19 mouse cellular contexts compared by ENCODE assay signal in the genomic region with DNA sequence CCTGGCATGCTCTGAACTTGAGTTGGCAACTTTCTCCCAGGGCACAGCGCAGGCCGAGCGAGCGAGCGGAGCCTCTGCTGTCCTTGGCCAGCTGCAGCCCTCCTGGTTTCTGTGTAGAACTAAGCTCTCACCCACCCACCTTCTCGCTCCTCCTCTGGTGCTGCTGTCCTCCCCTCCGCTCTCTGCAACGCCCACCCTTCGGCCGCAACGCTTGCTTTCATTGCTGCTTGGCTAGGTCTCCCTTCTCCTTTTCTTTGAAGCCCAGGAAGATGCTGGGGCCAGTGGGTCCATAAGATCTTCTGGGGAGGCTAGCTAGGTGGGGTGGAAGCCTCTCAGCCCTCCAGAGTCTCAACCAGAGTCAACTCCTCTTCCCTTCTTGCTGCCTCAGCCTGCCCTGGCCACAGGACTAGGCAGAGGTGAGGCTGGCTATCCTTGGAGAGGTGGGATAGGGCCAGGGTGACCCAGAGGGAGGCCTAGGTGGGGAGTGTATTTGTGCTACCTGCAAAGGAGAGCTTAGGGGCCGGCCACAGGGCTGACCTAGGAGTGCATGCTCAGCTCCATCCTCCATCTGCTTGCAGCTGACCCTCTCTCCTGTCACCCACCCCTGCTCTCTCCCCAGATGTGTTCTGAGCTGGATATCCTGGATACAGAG. TPM values are rescaled to one million over a fixed set of nuclear protein-coding genes. Genes with fewer than 3 reads are reported as not detected.
A peak's percentile ranks its signal among the peaks of the same experiment; 100 is the strongest.
DNase-seq lines count a peak whose midpoint lies in the region; ATAC-seq lines count a peak whose summit lies in the region.
"Had no signal": no experiment of that assay in that cellular context is flagged by ENCODE, and none has a peak within 500 bp of the region (broad histone marks: within the 10 kb centered on the region; RNA-seq: fewer than 3 reads in every experiment).

No protein-coding gene starts in this region.

- H3K36me3 ChIP-seq in hindbrain, embryonic 13.5 days = peaks cover 38% of the 10 kb centered on the region
- H3K36me3 ChIP-seq in hindbrain, embryonic 10.5 days = peaks cover 32% of the 10 kb centered on the region
- no peaks in the 10 kb centered on the region for H3K36me3 ChIP-seq in intestine, embryonic 15.5 days
- peaks cover 35% of the 10 kb centered on the region for H3K36me3 ChIP-seq in neural tube, embryonic 12.5 days

- no peak overlapping the region for H3K9ac ChIP-seq in hindbrain, embryonic 13.5 days
- H3K9ac ChIP-seq in intestine, embryonic 15.5 days = no peak overlapping the region
- no peak overlapping the region for H3K9ac ChIP-seq in neural tube, embryonic 12.5 days
- H3K9ac ChIP-seq: lung, embryonic 15.5 days had no signal

- no peaks in the 10 kb centered on the region for H3K27me3 ChIP-seq in hindbrain, embryonic 13.5 days
- no peaks in the 10 kb centered on the region for H3K27me3 ChIP-seq in hindbrain, embryonic 10.5 days (ENCODE audit: insufficient read depth, poor library complexity, severe bottlenecking)
- H3K27me3 ChIP-seq in intestine, embryonic 15.5 days (replicated peaks) = no peaks in the 10 kb centered on the region
- H3K27me3 ChIP-seq in neural tube, embryonic 12.5 days (replicated peaks) = no peaks in the 10 kb centered on the region
- H3K27me3 ChIP-seq: lung, embryonic 15.5 days had no signal

- H3K9me3 ChIP-seq in hindbrain, embryonic 13.5 days = no peaks in the 10 kb centered on the region
- H3K9me3 ChIP-seq in hindbrain, embryonic 10.5 days = no peaks in the 10 kb centered on the region
- H3K9me3 ChIP-seq in intestine, embryonic 15.5 days = no peaks in the 10 kb centered on the region
- H3K9me3 ChIP-seq in neural tube, embryonic 12.5 days = no peaks in the 10 kb centered on the region
- H3K9me3 ChIP-seq: lung, embryonic 15.5 days had no signal

- H3K4me1 ChIP-seq in hindbrain, embryonic 13.5 days (replicated peaks) = peaks cover 13% of the 10 kb centered on the region
- peaks cover 29% of the 10 kb centered on the region for H3K4me1 ChIP-seq in hindbrain, embryonic 10.5 days (replicated peaks)
- H3K4me1 ChIP-seq in intestine, embryonic 15.5 days (replicated peaks) = peaks cover 9% of the 10 kb centered on the region
- 0 out of 2 replicates have a peak, but pooled peaks cover 7% of the 10 kb centered on the region for H3K4me1 ChIP-seq in neural tube, embryonic 12.5 days

- WGBS in hindbrain, embryonic 13.5 days = 90% methylated on average over 12 of the region's 12 CpGs
- WGBS in hindbrain, embryonic 10.5 days = 82% methylated on average over 12 of the region's 12 CpGs
- WGBS in intestine, embryonic 15.5 days = 88% methylated on average over 12 of the region's 12 CpGs
- 85% methylated on average over 12 of the region's 12 CpGs for WGBS in neural tube, embryonic 12.5 days

- H3K4me2 ChIP-seq in hindbrain, embryonic 13.5 days = no peak overlapping the region
- no peak overlapping the region for H3K4me2 ChIP-seq in intestine, embryonic 15.5 days (replicated peaks)
- H3K4me2 ChIP-seq in neural tube, embryonic 12.5 days (replicated peaks) = no peak overlapping the region
- H3K4me2 ChIP-seq: lung, embryonic 15.5 days had no signal

- H3K4me3 ChIP-seq in hindbrain, embryonic 13.5 days = no peak overlapping the region
- H3K4me3 ChIP-seq in hindbrain, embryonic 10.5 days = no peak overlapping the region
- no peak overlapping the region for H3K4me3 ChIP-seq in intestine, embryonic 15.5 days (replicated peaks)
- H3K4me3 ChIP-seq in neural tube, embryonic 12.5 days = no peak overlapping the region
- H3K4me3 ChIP-seq: lung, embryonic 15.5 days had no signal

- DNase-seq in hindbrain, embryonic 10.5 days (ENCODE audit: low spot score) = no peak
- peak; percentile 65 for DNase-seq in right cerebral cortex, adult 18-20 months
- no peak for DNase-seq in right cerebral cortex, postnatal 25 days
- no peak for DNase-seq in ovary, postnatal 36 days (ENCODE audit: low spot score)
- no peak for DNase-seq in layer of hippocampus, adult 8-10 months (ENCODE audit: low spot score in 2 of 2)
- DNase-seq: gastrocnemius, postnatal 25 days had no signal

- ATAC-seq in hindbrain, embryonic 13.5 days (ENCODE audit: low FRiP score) = peak; percentile 30; the same call in 1 of the 2 replicates
- ATAC-seq in intestine, embryonic 15.5 days = peak; percentile 15; the same call in 1 of the 2 replicates
- ATAC-seq in neural tube, embryonic 12.5 days (ENCODE audit: low FRiP score, low read depth) = 0 out of 2 replicates have a peak, but pooled peaks have one; percentile 5

- H3K27ac ChIP-seq in hindbrain, embryonic 13.5 days = no peak overlapping the region
- no peak overlapping the region for H3K27ac ChIP-seq in hindbrain, embryonic 10.5 days
- H3K27ac ChIP-seq in intestine, embryonic 15.5 days = no peak overlapping the region
- no peak overlapping the region for H3K27ac ChIP-seq in neural tube, embryonic 12.5 days
- H3K27ac ChIP-seq: lung, embryonic 15.5 days had no signal

RNA-seq across cellular contexts. Expression of gene Dnajb2, which starts 8.1 kb away (rescaled TPM):
- 59.7 and 62.3 TPM in 2 replicates for polyA plus RNA-seq in hindbrain, embryonic 13.5 days (2015; fragmentation: Nextera tagmentation; extraction: Ambion mirVana)
- polyA plus RNA-seq in hindbrain, embryonic 10.5 days (2016; fragmentation: Nextera tagmentation; extraction: Ambion mirVana) = 28.9 and 37.5 TPM in 2 replicates
- polyA plus RNA-seq in intestine, embryonic 15.5 days (2015; fragmentation: Nextera tagmentation; extraction: Ambion mirVana) = 25.5 and 26.2 TPM in 2 replicates
- polyA plus RNA-seq in neural tube, embryonic 12.5 days (2016; fragmentation: Nextera tagmentation; extraction: Ambion mirVana) = 49.6 and 54.9 TPM in 2 replicates
- total RNA-seq in layer of hippocampus, adult 8-10 months (2022) = 100 to 1,000 TPM in 1 of 4 experiments, 10 to 100 TPM in 3; 83.1 to 108 (median 93.1) TPM

RNA-seq across cellular contexts. Expression of gene A630095N17Rik, which starts 12.4 kb away (rescaled TPM):
- polyA plus RNA-seq in hindbrain, embryonic 13.5 days (2015; fragmentation: Nextera tagmentation; extraction: Ambion mirVana) = not detected in 2 replicates
- polyA plus RNA-seq in hindbrain, embryonic 10.5 days (2016; fragmentation: Nextera tagmentation; extraction: Ambion mirVana) = not detected in 2 replicates
- polyA plus RNA-seq in intestine, embryonic 15.5 days (2015; fragmentation: Nextera tagmentation; extraction: Ambion mirVana) = not detected in 2 replicates
- polyA plus RNA-seq in neural tube, embryonic 12.5 days (2016; fragmentation: Nextera tagmentation; extraction: Ambion mirVana) = not detected in 2 replicates
- not detected for total RNA-seq in layer of hippocampus, adult 8-10 months (2022)
- total RNA-seq: gastrocnemius, postnatal 25 days; left cerebral cortex, postnatal 4 days; monocyte, adult 5-6 weeks had no signal
- polyA plus RNA-seq: brain, embryonic 14.5 days; cerebellum, adult 2 months; embryonic facial prominence, embryonic 11.5 days; forebrain, embryonic 11.5 days; heart, embryonic 14.5 days; inflammation-experienced regulatory T-cells, adult 6 months; lung, embryonic 15.5 days; small intestine, adult 2 months had no signal

RNA-seq across cellular contexts. Expression of gene Ptprn, which starts 20.0 kb away (rescaled TPM):
- 15.6 and 17.6 TPM in 2 replicates for polyA plus RNA-seq in hindbrain, embryonic 13.5 days (2015; fragmentation: Nextera tagmentation; extraction: Ambion mirVana)
- polyA plus RNA-seq in hindbrain, embryonic 10.5 days (2016; fragmentation: Nextera tagmentation; extraction: Ambion mirVana) = 3.9 and 7.9 TPM in 2 replicates
- polyA plus RNA-seq in intestine, embryonic 15.5 days (2015; fragmentation: Nextera tagmentation; extraction: Ambion mirVana) = 3.2 and 3.6 TPM in 2 replicates
- 13.8 and 15.0 TPM in 2 replicates for polyA plus RNA-seq in neural tube, embryonic 12.5 days (2016; fragmentation: Nextera tagmentation; extraction: Ambion mirVana)
- total RNA-seq in layer of hippocampus, adult 8-10 months (2022) = 100 to 1,000 TPM; 360 to 457 (median 395) TPM
- total RNA-seq: gastrocnemius, postnatal 25 days; monocyte, adult 5-6 weeks had no signal

RNA-seq across cellular contexts. Expression of gene Tuba4a, which starts 24.6 kb away (rescaled TPM):
- polyA plus RNA-seq in hindbrain, embryonic 13.5 days (2015; fragmentation: Nextera tagmentation; extraction: Ambion mirVana) = 6.5 and 7.1 TPM in 2 replicates
- polyA plus RNA-seq in hindbrain, embryonic 10.5 days (2016; fragmentation: Nextera tagmentation; extraction: Ambion mirVana) = 10.8 and 19.4 TPM in 2 replicates
- polyA plus RNA-seq in intestine, embryonic 15.5 days (2015; fragmentation: Nextera tagmentation; extraction: Ambion mirVana) = 122 and 131 TPM in 2 replicates
- polyA plus RNA-seq in neural tube, embryonic 12.5 days (2016; fragmentation: Nextera tagmentation; extraction: Ambion mirVana) = 9.4 and 11.9 TPM in 2 replicates
- 100 to 1,000 TPM; 488 to 539 (median 494) TPM for total RNA-seq in layer of hippocampus, adult 8-10 months (2022)

RNA-seq across cellular contexts. Expression of gene Stk16, which starts 33.7 kb away (rescaled TPM):
- polyA plus RNA-seq in hindbrain, embryonic 13.5 days (2015; fragmentation: Nextera tagmentation; extraction: Ambion mirVana) = 138 and 145 TPM in 2 replicates
- polyA plus RNA-seq in hindbrain, embryonic 10.5 days (2016; fragmentation: Nextera tagmentation; extraction: Ambion mirVana) = 143 and 153 TPM in 2 replicates
- 110 and 122 TPM in 2 replicates for polyA plus RNA-seq in intestine, embryonic 15.5 days (2015; fragmentation: Nextera tagmentation; extraction: Ambion mirVana)
- 136 and 143 TPM in 2 replicates for polyA plus RNA-seq in neural tube, embryonic 12.5 days (2016; fragmentation: Nextera tagmentation; extraction: Ambion mirVana)
- 10 to 100 TPM; 78.7 to 88.5 (median 84.5) TPM for total RNA-seq in layer of hippocampus, adult 8-10 months (2022)
